Mouse (Mus musculus): Measurements from ENCODE around the gene Foxk1.

DNA sequence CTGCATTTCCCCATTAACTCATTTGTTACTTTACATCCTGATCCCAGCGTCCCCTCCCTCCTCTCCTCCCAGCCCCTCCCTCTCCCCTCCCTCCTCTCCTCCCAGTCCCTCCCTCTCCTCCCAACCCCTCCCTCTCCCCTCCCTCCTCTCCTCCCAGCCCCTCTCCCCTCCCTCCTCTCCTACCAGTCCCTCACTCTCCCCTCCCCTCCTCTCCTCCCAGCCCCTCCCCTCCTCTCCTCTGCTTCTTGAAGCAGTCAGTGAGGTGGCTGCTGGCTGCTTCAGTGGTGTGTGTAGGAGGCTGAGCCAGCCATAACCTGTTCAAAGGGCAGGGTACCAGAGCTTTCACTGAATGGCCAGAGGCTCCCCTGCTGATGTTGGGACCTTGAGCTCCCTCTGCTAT, 50.5 kb downstream of the Foxk1 start:
- TF ChIP-seq ZNF384 (IDR thresholded peaks at IDR 0.05; ENCODE audit: low read depth, low read length) (no peak), CHD2 (IDR thresholded peaks at IDR 0.05; ENCODE audit: low read depth, low read length) (no peak), ZC3H11A (IDR thresholded peaks at IDR 0.05; ENCODE audit: borderline replicate concordance, low read depth, low read length) (no peak)
